Mouse (Mus musculus): ENCODE results near the gene Itln1.

DNA sequence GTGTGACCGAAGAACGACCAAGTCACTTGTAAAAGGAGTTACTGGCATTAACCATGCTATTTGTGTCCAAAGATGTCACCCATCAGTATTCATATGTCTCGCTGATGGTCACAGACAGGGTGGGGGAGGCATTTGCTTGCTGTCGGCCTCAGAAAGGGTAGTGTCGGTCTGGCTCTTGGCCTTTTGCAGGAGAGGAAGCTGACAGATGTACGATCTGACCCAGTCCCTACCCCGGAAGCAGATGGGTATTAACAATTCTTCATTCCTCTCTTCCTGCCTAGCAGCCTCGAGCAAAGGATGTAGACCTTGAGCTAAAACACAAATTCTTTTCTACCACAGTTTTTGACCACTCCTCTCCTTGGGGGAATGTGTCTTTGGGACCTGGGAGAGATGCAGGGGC is 58.0 kb downstream of the Itln1 start:
- no peak for TF ChIP-seq CTCF (IDR thresholded peaks at IDR 0.05; ENCODE audit: control insufficient read depth, insufficient read depth, insufficient read length)
- TF ChIP-seq USF1 (IDR thresholded peaks at IDR 0.05; ENCODE audit: low read depth): no peak
- TF ChIP-seq MAX (IDR thresholded peaks at IDR 0.05): no peak
